Mouse (Mus musculus): ENCODE measurements at regions not wholly inside any gene's neighbourhood (a gene's known extent, or its start where the extent isn't known, plus 50 kb on each side); places are given as distances from the start of the nearest gene placed in this dataset.
"Not testable (repeated sequence)": the region's sequence is repeated elsewhere in the genome, so short reads cannot be mapped to it uniquely, and the experiment has no call there.

DNA sequence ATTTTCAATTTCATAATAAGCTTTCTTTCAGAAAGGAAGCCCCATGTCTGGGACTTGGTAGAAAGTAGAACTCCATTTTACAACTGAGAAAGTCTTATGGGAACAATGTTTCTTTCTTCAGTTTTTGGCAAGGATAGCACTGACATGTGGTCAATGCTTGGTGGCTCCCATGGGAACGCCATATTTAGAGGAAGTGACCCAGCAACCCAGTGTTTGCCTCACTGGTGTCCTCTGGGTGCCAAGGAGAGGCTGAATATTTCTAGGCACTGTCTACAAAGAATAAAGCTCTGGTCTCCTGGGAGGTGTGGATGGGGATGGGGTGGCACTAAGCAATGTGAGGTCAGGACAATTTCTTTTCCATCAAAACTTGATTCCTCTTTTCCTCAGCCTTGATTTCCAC, 696.4 kb downstream of the Crisp4 start:
- Histone ChIP-seq H3K9me3 (replicated peaks; ENCODE audit: low read length) (no peaks in the 10 kb centered on the region), H3K4me2 (ENCODE audit: insufficient read depth, low read depth, poor library complexity, severe bottlenecking) (no peak overlapping the region), H3K27ac (ENCODE audit: insufficient read depth, low read depth) (no peak overlapping the region), H3K4me3 (replicated peaks in 1 of 3; ENCODE audit: low read depth in 2 of 3, low read length in 2 of 3, poor library complexity in 1 of 3) (no peak overlapping the region), H3K27me3 (replicated peaks) (no peaks in the 10 kb centered on the region), H3K36me3 (replicated peaks in 1 of 2; ENCODE audit: control insufficient read depth in 1 of 2, insufficient read depth in 1 of 2, low read length in 1 of 2) (no peaks in the 10 kb centered on the region), H3K79me2 (replicated peaks; ENCODE audit: control insufficient read depth, extremely low read depth, insufficient read depth, poor library complexity, severe bottlenecking) (no peaks in the 10 kb centered on the region), H3K9ac (ENCODE audit: insufficient read depth, low read depth) (no peak overlapping the region), H3K4me1 (ENCODE audit: control insufficient read depth in 1 of 2, insufficient read depth in 2 of 2) (peaks cover 0 to 3% of the 10 kb centered on the region in 2 experiments; a peak in 1 of 4 replicates)
- no peak for TF ChIP-seq PAX5 (IDR thresholded peaks at IDR 0.05; ENCODE audit: low read length)
- no peak for TF ChIP-seq KAT2A (IDR thresholded peaks at IDR 0.05; ENCODE audit: insufficient replicate concordance, low read length)
- no peak for TF ChIP-seq E2F4 (IDR thresholded peaks at IDR 0.05; ENCODE audit: insufficient replicate concordance, low read depth, low read length)
- no peak for TF ChIP-seq MAX (IDR thresholded peaks at IDR 0.05; ENCODE audit: low read length)
- no peak for TF ChIP-seq ZNF384 (IDR thresholded peaks at IDR 0.05; ENCODE audit: low read depth, low read length)
- no peak for TF ChIP-seq TCF12 (IDR thresholded peaks at IDR 0.05; ENCODE audit: low read depth, low read length)
- TF ChIP-seq SIN3A (IDR thresholded peaks at IDR 0.05; ENCODE audit: low read length), result no peak
- no peak for TF ChIP-seq NRF1 (IDR thresholded peaks at IDR 0.05; ENCODE audit: low read depth, low read length)
- TF ChIP-seq USF1 (IDR thresholded peaks at IDR 0.05; ENCODE audit: low read depth, low read length), result no peak
- no peak for TF ChIP-seq MAFK (IDR thresholded peaks at IDR 0.05; ENCODE audit: insufficient replicate concordance, low read length)
- TF ChIP-seq UBTF (IDR thresholded peaks at IDR 0.05; ENCODE audit: low read depth, low read length), result no peak
- TF ChIP-seq JUN (IDR thresholded peaks at IDR 0.05; ENCODE audit: insufficient read depth, low read depth, low read length), result no peak
- TF ChIP-seq MYC (IDR thresholded peaks at IDR 0.05; ENCODE audit: low read depth, low read length), result no peak
- TF ChIP-seq TBP (conservative IDR thresholded peaks at IDR 0.05; ENCODE audit: low read depth, low read length), result no peak
- TF ChIP-seq USF2 (conservative IDR thresholded peaks at IDR 0.05; ENCODE audit: low read depth, low read length), result no peak
- TF ChIP-seq EP300 (IDR thresholded peaks at IDR 0.05; ENCODE audit: low read length), result no peak
- TF ChIP-seq IRF4 (IDR thresholded peaks at IDR 0.05; ENCODE audit: low read depth, low read length), result no peak
- peak; percentile 10 for DNase-seq (ENCODE audit: extremely low read depth)
- in situ Hi-C loops (cut with MboI; ENCODE audit: low pct_ligation_motif_present, low pct_unique_long_range_greater_than_20kb, low sequenced_read_pairs), result no loop called here
- dilution Hi-C loops (cut with MboI; ENCODE audit: extremely low pct_ligation_motif_present, extremely low pct_unique_long_range_greater_than_20kb, low sequenced_read_pairs), result no loop called here

DNA sequence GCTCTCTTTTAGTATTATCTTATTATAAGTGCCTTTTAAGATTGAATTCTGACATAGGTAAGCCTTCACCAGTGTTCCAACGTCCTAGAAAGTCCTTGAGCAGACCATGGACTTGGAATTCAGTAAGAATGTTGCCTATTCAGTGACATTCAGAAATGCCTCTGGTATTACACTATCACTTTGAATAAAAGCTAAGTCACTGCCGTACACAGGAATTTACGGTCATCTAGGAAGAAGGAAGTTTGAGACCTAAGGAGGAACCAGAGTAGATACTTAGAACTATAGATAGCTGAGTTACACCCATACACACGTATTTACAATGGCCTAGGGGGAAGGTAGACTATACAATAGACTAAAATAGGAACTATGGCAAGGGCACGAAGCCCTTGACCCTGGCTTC, 711.6 kb downstream of the Crisp4 start:
- H3K27me3 ChIP-seq (replicated peaks); in situ Hi-C loops (cut with MboI; ENCODE audit: low pct_ligation_motif_present, low pct_unique_long_range_greater_than_20kb, low sequenced_read_pairs); H3K4me2 ChIP-seq (ENCODE audit: insufficient read depth, low read depth, poor library complexity, severe bottlenecking); H3K4me1 ChIP-seq (ENCODE audit: control insufficient read depth in 1 of 2, insufficient read depth in 2 of 2); dilution Hi-C loops (cut with MboI; ENCODE audit: extremely low pct_ligation_motif_present, extremely low pct_unique_long_range_greater_than_20kb, low sequenced_read_pairs); H3K9ac ChIP-seq (ENCODE audit: insufficient read depth, low read depth); H3K4me3 ChIP-seq (replicated peaks in 1 of 3; ENCODE audit: low read depth in 2 of 3, low read length in 2 of 3, poor library complexity in 1 of 3); DNase-seq (ENCODE audit: extremely low read depth); H3K79me2 ChIP-seq (replicated peaks; ENCODE audit: control insufficient read depth, extremely low read depth, insufficient read depth, poor library complexity, severe bottlenecking); H3K27ac ChIP-seq (ENCODE audit: insufficient read depth, low read depth); H3K36me3 ChIP-seq (replicated peaks in 1 of 2; ENCODE audit: control insufficient read depth in 1 of 2, insufficient read depth in 1 of 2, low read length in 1 of 2); H3K9me3 ChIP-seq (replicated peaks; ENCODE audit: low read length): not testable (repeated sequence)
